Mouse (Mus musculus) heart, postnatal 0 days (tissue): ENCODE results near the gene Mphosph9. TPM values are rescaled to one million over a fixed set of nuclear protein-coding genes. Genes with fewer than 3 reads are reported as not detected.

ENCODE experiments used
- ATAC-seq: fragments of 200-750 bp; cut with Nextera tagmentation; 2 replicates; pipeline ENCODE4 v1.8.0; 2017; ENCODE audit warnings: low read depth, moderate number of reproducible peaks, moderate library complexity; ENCODE audit not compliant: insufficient read depth
- DNase-seq: peaks from one replicate; pipeline ENCODE4 v3.0.0-alpha.2; 2016; ENCODE audit warnings: low spot score
- H3K27ac ChIP-seq: fragments of 300-500 bp; sonication (generic); 2 replicates; pipeline ENCODE4 v1.5.1; 2014; ENCODE audit warnings: low read depth, mild to moderate bottlenecking
- H3K27me3 ChIP-seq: fragments of 300-500 bp; sonication (generic); 2 replicates; pipeline ENCODE4 v1.6.1; 2014; ENCODE audit warnings: low read length, mixed read lengths; ENCODE audit not compliant: control insufficient read depth, insufficient read depth
- H3K36me3 ChIP-seq: fragments of 300-500 bp; sonication (generic); replicated peaks from 2 replicates; pipeline ENCODE4 v1.6.1; 2014; ENCODE audit warnings: low read length, mixed read lengths; ENCODE audit not compliant: control insufficient read depth, insufficient read depth
- H3K4me1 ChIP-seq: fragments of 300-500 bp; sonication (generic); 2 replicates; pipeline ENCODE4 v1.6.1; 2014; ENCODE audit warnings: antibody characterized with exemption; ENCODE audit not compliant: control insufficient read depth, insufficient read depth
- H3K4me2 ChIP-seq: fragments of 300-500 bp; sonication (generic); 2 replicates; pipeline ENCODE4 v1.6.1; 2014; ENCODE audit warnings: low read depth, mild to moderate bottlenecking, low read length, moderate library complexity
- H3K4me3 ChIP-seq: fragments of 300-500 bp; sonication (generic); 2 replicates; pipeline ENCODE4 v1.5.1; 2014; ENCODE audit warnings: low read depth, low read length
- H3K9ac ChIP-seq: fragments of 300-500 bp; sonication (generic); replicated peaks from 2 replicates; pipeline ENCODE4 v1.6.1; 2014; ENCODE audit warnings: low read depth, low read length, mixed read lengths
- H3K9me3 ChIP-seq: fragments of 300-500 bp; sonication (generic); replicated peaks from 2 replicates; pipeline ENCODE4 v1.6.1; 2016; ENCODE audit warnings: low read length; ENCODE audit not compliant: control insufficient read depth
- CTCF ChIP-seq: IDR thresholded peaks from 2 replicates; pipeline ENCODE4 v1.5.1; 2016; ENCODE audit warnings: antibody characterized with exemption, control low read depth, low read depth
- EP300 ChIP-seq: IDR thresholded peaks from 2 replicates; pipeline ENCODE4 v1.6.1; 2016; ENCODE audit warnings: antibody characterized with exemption, low read depth
- WGBS: fragments of 180-500 bp; shearing (Covaris S2); extraction: QIAGEN DNeasy Blood & Tissue Kit; methylation state at CpG from one replicate; pipeline ENCODE4 v1.1.7; 2014; 5-methylcytosine and 5-hydroxymethylcytosine counted together
- polyA plus RNA-seq: library from polyadenylated mRNA; unstranded; fragments of >200 nt; fragmentation: Nextera tagmentation; extraction: Ambion mirVana; gene quantifications from 2 replicates; pipeline ENCODE4 v1.2.1, GENCODE M21; 2015
- total RNA-seq: library from RNA; depleted of rRNA; stranded (reverse); fragments of >200 nt; gene quantifications from 2 replicates; pipeline ENCODE4 v1.2.3, GENCODE M21; 2014; ENCODE audit warnings: low replicate concordance

Mphosph9 gene
- total and polyA plus RNA-seq, 2 experiments from 2014 or later: 5.3 to 10.5 TPM

GRCm38 (mm10) chr5:124252580-124253320 is 75.0 kb downstream of the Mphosph9 start:
- DNase-seq (no peak), ATAC-seq (no peak)
- no peak overlapping the region for H3K27ac ChIP-seq
- H3K9ac ChIP-seq: no peak overlapping the region
- H3K4me2 ChIP-seq: no peak overlapping the region
- no peaks in the 10 kb centered on the region for H3K9me3 ChIP-seq
- H3K27me3 ChIP-seq: no peaks in the 10 kb centered on the region
- WGBS: 91% methylated on average over 13 of the region's 13 CpGs
- H3K36me3 ChIP-seq: peaks cover 34% of the 10 kb centered on the region
- peaks cover 9% of the 10 kb centered on the region; the same call in 1 of the 2 replicates for H3K4me1 ChIP-seq
- TF ChIP-seq CTCF: no peak
- TF ChIP-seq EP300: no peak
- no peak overlapping the region for H3K4me3 ChIP-seq

GRCm38 (mm10) chr5:124251070-124251469 is 76.7 kb downstream of the Mphosph9 start:
- no peak for DNase-seq
- peaks cover 23% of the 10 kb centered on the region; the same call in 1 of the 2 replicates for H3K36me3 ChIP-seq
- no peaks in the 10 kb centered on the region for H3K27me3 ChIP-seq
- H3K27ac ChIP-seq: no peak overlapping the region
- peaks cover 18% of the 10 kb centered on the region for H3K4me1 ChIP-seq
- H3K4me3 ChIP-seq: no peak overlapping the region
- H3K4me2 ChIP-seq: no peak overlapping the region
- H3K9ac ChIP-seq: no peak overlapping the region
- 73% methylated on average over 5 of the region's 5 CpGs for WGBS
- no peak for TF ChIP-seq EP300
- no peak for TF ChIP-seq CTCF
- no peaks in the 10 kb centered on the region for H3K9me3 ChIP-seq
- ATAC-seq: no peak

- H3K4me1 ChIP-seq: peaks cover 18% of the 10 kb centered on the region
- H3K4me2 ChIP-seq: peak within 1 kb of the TSS; percentile 68
- H3K27ac ChIP-seq: peak within 1 kb of the TSS; percentile 93
- no peaks in the 10 kb centered on the region for H3K27me3 ChIP-seq
- peak within 1 kb of the TSS; percentile 82 for H3K4me3 ChIP-seq
- WGBS: under 1% methylated on average over 48 of the region's 90 CpGs
- ATAC-seq: peak; percentile 85
- TF ChIP-seq EP300 (no peak), CTCF (no peak)
- H3K36me3 ChIP-seq: peaks cover 26% of the 10 kb centered on the region; the same call in 1 of the 2 replicates
- peak; percentile 63 for DNase-seq
- peak within 1 kb of the TSS; percentile 95 for H3K9ac ChIP-seq
- H3K9me3 ChIP-seq: no peaks in the 10 kb centered on the region
Observed at GRCm38 (mm10) chr5:124249614-124250591, 77.9 kb downstream of the Mphosph9 start, which contains the start of gene Pitpnm2. TSS of gene Pitpnm2 (minus strand) at chr5:124249760.

- Histone ChIP-seq H3K27ac (peak overlapping the region; percentile 93), H3K9ac (peak overlapping the region; percentile 95), H3K4me3 (peak overlapping the region; percentile 82), H3K27me3 (no peaks in the 10 kb centered on the region), H3K4me1 (peaks cover 18% of the 10 kb centered on the region), H3K9me3 (no peaks in the 10 kb centered on the region), H3K36me3 (peaks cover 27% of the 10 kb centered on the region), H3K4me2 (peak overlapping the region; percentile 68)
- peak; percentile 54 for ATAC-seq
- no peak for TF ChIP-seq EP300
- TF ChIP-seq CTCF: no peak
- DNase-seq: peak; percentile 50
- under 1% methylated on average over 39 of the region's 77 CpGs for WGBS
Observed at GRCm38 (mm10) chr5:124248845-124249613, 78.7 kb downstream of the Mphosph9 start.
